Mouse (Mus musculus) cerebellum, adult 2 months (tissue): ENCODE measurements around the gene Hdac7. TPM values are rescaled to one million over a fixed set of nuclear protein-coding genes. Genes with fewer than 3 reads are reported as not detected.

ENCODE experiments used
- DNase-seq, 2 experiments: peaks; one replicate each; pipeline ENCODE4 v3.0.0; 2021
- H3K27ac ChIP-seq: fragments of 200-500 bp; 2 replicates; pipeline ENCODE4 v1.5.1; 2012; ENCODE audit warnings: low read length, control low read depth, inconsistent platforms; ENCODE audit not compliant: insufficient read depth
- H3K27me3 ChIP-seq: fragments of 200-500 bp; 2 replicates; pipeline ENCODE4 v1.6.1; 2012; ENCODE audit warnings: inconsistent platforms, mild to moderate bottlenecking, low read length, moderate library complexity; ENCODE audit not compliant: control insufficient read depth, insufficient read depth
- H3K4me1 ChIP-seq: fragments of 200-500 bp; 2 replicates; pipeline ENCODE4 v1.6.1; 2011; ENCODE audit warnings: low read length; ENCODE audit not compliant: control insufficient read depth, insufficient read depth
- H3K4me3 ChIP-seq: fragments of 200-500 bp; replicated peaks from 2 replicates; pipeline ENCODE3; 2011; ENCODE audit warnings: mild to moderate bottlenecking, low read depth, low read length, control low read depth; ENCODE audit not compliant: insufficient read depth
- CTCF ChIP-seq: fragments of 200-500 bp; IDR thresholded peaks from 2 replicates; pipeline ENCODE4 v1.5.1; 2011; ENCODE audit warnings: low read depth, mild to moderate bottlenecking, control low read depth, low read length, moderate library complexity, borderline replicate concordance; ENCODE audit not compliant: insufficient read depth
- POLR2A ChIP-seq: fragments of 200-500 bp; IDR thresholded peaks from 2 replicates; pipeline ENCODE4 v1.6.1; 2011; ENCODE audit warnings: low read length, control low read depth, borderline replicate concordance; ENCODE audit not compliant: insufficient read depth
- WGBS: fragments of 180-500 bp; shearing (Covaris S2); methylation state at CpG from one replicate; pipeline ENCODE4 v1.1.7; 2018; 5-methylcytosine and 5-hydroxymethylcytosine counted together
- polyA plus RNA-seq: library from polyadenylated mRNA; depleted of rRNA; stranded (reverse); fragments of >200 nt; gene quantifications from 2 replicates; pipeline ENCODE4 v1.2.3, GENCODE M21; 2012

Gene Hdac7
- polyA plus RNA-seq, 1 experiment: 40.9 TPM

GRCm38 (mm10) chr15:97794268-97794667 lies 50.0 kb downstream of the Hdac7 start:
- WGBS: 74% methylated on average over 5 of the region's 5 CpGs

GRCm38 (mm10) chr15:97793386-97794153 lies 50.7 kb downstream of the Hdac7 start:
- DNase-seq: no peak
- peaks cover 22% of the 10 kb centered on the region for H3K4me1 ChIP-seq
- no peak overlapping the region for H3K4me3 ChIP-seq
- no peak overlapping the region for H3K27ac ChIP-seq
- H3K27me3 ChIP-seq: no peaks in the 10 kb centered on the region
- WGBS: 91% methylated on average over 18 of the region's 18 CpGs
- TF ChIP-seq POLR2A: no peak
- no peak for TF ChIP-seq CTCF

More at GRCm38 (mm10) chr15:97794268-97794667, 50.0 kb downstream of the Hdac7 start:
- TF ChIP-seq POLR2A: no peak
- peak; percentile 28; the same call in 1 of the 2 replicates for TF ChIP-seq CTCF
- peaks cover 16% of the 10 kb centered on the region for H3K4me1 ChIP-seq
- H3K27ac ChIP-seq: no peak overlapping the region
- no peak overlapping the region for H3K4me3 ChIP-seq
- no peaks in the 10 kb centered on the region for H3K27me3 ChIP-seq
- DNase-seq: no peak

GRCm38 (mm10) chr15:97791126-97791700 lies 53.1 kb downstream of the Hdac7 start:
- no peak overlapping the region for H3K27ac ChIP-seq
- WGBS: 57% methylated on average over 11 of the region's 11 CpGs
- no peak for DNase-seq
- H3K4me1 ChIP-seq: peaks cover 41% of the 10 kb centered on the region
- no peak for TF ChIP-seq CTCF
- no peak for TF ChIP-seq POLR2A
- H3K4me3 ChIP-seq: no peak overlapping the region
- no peaks in the 10 kb centered on the region for H3K27me3 ChIP-seq

GRCm38 (mm10) chr15:97789761-97790505 lies 54.4 kb downstream of the Hdac7 start:
- WGBS: 16% methylated on average over 20 of the region's 20 CpGs
- H3K27ac ChIP-seq: peak overlapping the region; percentile 49
- TF ChIP-seq POLR2A: no peak
- peak; percentile 82 for TF ChIP-seq CTCF
- H3K4me3 ChIP-seq: no peak overlapping the region
- DNase-seq: peak; percentile 76
- peaks cover 45% of the 10 kb centered on the region for H3K4me1 ChIP-seq
- no peaks in the 10 kb centered on the region for H3K27me3 ChIP-seq

GRCm38 (mm10) chr15:97788821-97789220 lies 55.5 kb downstream of the Hdac7 start:
- 16% methylated on average over 6 of the region's 6 CpGs for WGBS
- Histone ChIP-seq H3K27ac (peak overlapping the region; percentile 88), H3K4me1 (peaks cover 45% of the 10 kb centered on the region), H3K4me3 (no peak overlapping the region), H3K27me3 (no peaks in the 10 kb centered on the region)
- TF ChIP-seq POLR2A: no peak
- DNase-seq: peak; percentile 74 to 85

- H3K27me3 ChIP-seq: no peaks in the 10 kb centered on the region
- H3K4me1 ChIP-seq: peaks cover 45% of the 10 kb centered on the region
- 54% methylated on average over 19 of the region's 19 CpGs for WGBS
- H3K27ac ChIP-seq: peak overlapping the region; percentile 66; the same call in 1 of the 2 replicates
- H3K4me3 ChIP-seq: no peak overlapping the region
- no peak for DNase-seq
- no peak for TF ChIP-seq CTCF
- TF ChIP-seq POLR2A: no peak
Measured at GRCm38 (mm10) chr15:97787799-97788667, 56.3 kb downstream of the Hdac7 start.
